Mouse (Mus musculus): Measurements from ENCODE around the gene Irf9. TPM values are rescaled to one million over a fixed set of nuclear protein-coding genes. Genes with fewer than 3 reads are reported as not detected.
A peak's percentile ranks its signal among the peaks of the same experiment; 100 is the strongest.

Irf9 gene
- polyA plus RNA-seq, 1 experiment, result 20.3 TPM

DNA sequence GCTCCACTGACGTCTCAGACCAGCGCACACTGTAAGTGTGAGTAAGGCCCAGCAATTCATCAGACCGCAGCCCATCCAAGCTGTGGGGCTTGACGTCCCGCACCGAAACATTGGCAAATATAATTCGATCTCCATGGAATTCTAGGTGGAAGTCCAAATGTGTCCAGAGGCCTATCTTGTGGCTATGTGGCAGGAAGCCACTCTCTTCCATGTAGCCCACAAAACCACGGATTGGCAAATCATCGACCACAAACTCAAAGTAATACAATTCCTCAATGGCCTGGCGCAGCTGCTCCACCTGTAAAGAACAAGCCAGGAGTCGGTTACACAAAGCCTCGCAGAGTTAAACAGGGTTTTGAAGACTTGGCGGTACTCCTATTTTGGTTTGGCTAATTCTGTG, 37.9 kb downstream of the Irf9 start:
- TF ChIP-seq CTCF (IDR thresholded peaks at IDR 0.05; ENCODE audit: borderline replicate concordance, insufficient read depth, low read depth, low read length) (no peak), POLR2A (IDR thresholded peaks at IDR 0.05; ENCODE audit: borderline replicate concordance, insufficient read depth, low read length) (no peak)
- Histone ChIP-seq H3K27ac (ENCODE audit: insufficient read depth, low read length) (no peak overlapping the region), H3K4me3 (replicated peaks; ENCODE audit: insufficient read depth, low read depth, low read length) (no peak overlapping the region), H3K4me1 (ENCODE audit: control insufficient read depth, insufficient read depth, low read length) (no peaks in the 10 kb centered on the region; the same call in 1 of the 2 replicates), H3K27me3 (ENCODE audit: control insufficient read depth, insufficient read depth, low read length) (no peaks in the 10 kb centered on the region)
- 93% methylated on average over 13 of the region's 13 CpGs for WGBS
- DNase-seq, result no peak

DNA sequence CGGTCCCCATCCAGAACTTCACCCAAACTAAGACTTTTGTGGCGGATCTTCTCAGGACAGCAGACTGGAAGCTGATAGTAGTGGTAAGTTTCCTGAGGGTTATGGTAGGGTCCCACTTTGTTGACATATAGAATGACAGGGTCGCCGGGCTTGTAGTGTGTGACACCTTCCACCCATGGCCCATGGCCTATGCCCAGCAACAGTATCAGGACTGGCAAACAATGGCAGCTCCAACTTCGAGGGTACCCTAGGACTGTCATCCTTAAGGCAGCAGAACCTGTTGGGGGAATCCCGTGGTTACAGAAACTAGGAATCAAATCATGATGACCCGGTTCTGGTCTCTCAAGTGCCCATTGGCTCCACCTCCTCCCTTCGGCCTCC, 39.3 kb downstream of the Irf9 start:
- Histone ChIP-seq H3K4me1 (ENCODE audit: control insufficient read depth, insufficient read depth, low read length) (no peaks in the 10 kb centered on the region; the same call in 1 of the 2 replicates), H3K4me3 (replicated peaks; ENCODE audit: insufficient read depth, low read depth, low read length) (peak overlapping the region; percentile 99), H3K27ac (ENCODE audit: insufficient read depth, low read length) (peak overlapping the region; percentile 95), H3K27me3 (ENCODE audit: control insufficient read depth, insufficient read depth, low read length) (no peaks in the 10 kb centered on the region)
- TF ChIP-seq CTCF (IDR thresholded peaks at IDR 0.05; ENCODE audit: borderline replicate concordance, insufficient read depth, low read depth, low read length) (no peak), POLR2A (IDR thresholded peaks at IDR 0.05; ENCODE audit: borderline replicate concordance, insufficient read depth, low read length) (no peak)
- DNase-seq, result no peak
- 20% methylated on average over 8 of the region's 8 CpGs for WGBS

DNA sequence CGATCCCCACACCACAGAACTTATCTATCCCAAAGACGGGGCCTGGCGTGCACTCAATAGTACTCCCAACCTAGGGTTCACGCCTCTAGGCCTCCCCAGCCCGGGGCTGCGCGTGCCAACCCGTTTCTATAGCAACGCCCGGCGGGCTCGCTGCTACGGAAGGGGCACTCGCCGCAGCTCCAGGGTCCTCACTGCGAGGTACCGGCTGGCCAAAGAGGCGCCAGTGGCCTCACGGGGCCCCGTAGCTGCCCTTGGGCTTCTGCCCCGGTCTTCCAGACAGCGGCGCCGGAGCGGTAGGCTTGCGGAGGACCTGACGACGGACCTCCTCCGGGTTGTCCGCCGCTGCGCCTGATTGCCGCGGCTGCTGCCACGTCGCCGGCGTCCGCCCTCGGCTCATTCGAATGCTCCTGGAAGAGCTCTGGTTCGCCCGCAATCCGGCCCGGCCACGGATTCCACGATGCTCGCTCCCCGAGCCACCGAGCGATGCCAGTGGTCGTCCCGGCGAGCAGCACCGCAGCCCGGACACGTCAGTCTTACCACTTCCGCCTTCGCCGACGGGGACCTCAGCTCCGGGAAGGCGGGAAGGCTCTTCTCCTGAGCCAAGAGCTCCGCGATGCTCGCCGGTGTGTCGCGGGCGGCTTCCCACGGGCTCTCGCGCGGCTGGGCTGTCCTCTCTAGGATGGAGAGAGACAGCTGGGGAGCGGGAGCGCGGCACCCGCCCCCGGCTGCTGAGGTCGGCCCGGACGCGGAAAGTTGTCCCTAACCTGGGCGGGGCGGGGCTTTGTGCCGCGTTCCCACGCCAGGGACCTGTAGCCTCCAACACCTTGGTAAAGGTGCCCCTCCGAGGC, 39.9 kb downstream of the Irf9 start, which contains the start of gene Tm9sf1:
TSS of gene Tm9sf1 (minus strand) at position 747 of the 848 bp plus-strand sequence.
- H3K27ac ChIP-seq (ENCODE audit: insufficient read depth, low read length), result peak within 1 kb of the TSS; percentile 95
- peak within 1 kb of the TSS; percentile 99 for H3K4me3 ChIP-seq (replicated peaks; ENCODE audit: insufficient read depth, low read depth, low read length)
- peak; percentile 87 to 94 for DNase-seq
- no peaks in the 10 kb centered on the region; the same call in 1 of the 2 replicates for H3K4me1 ChIP-seq (ENCODE audit: control insufficient read depth, insufficient read depth, low read length)
- peak; percentile 49; the same call in 1 of the 2 replicates for TF ChIP-seq POLR2A (IDR thresholded peaks at IDR 0.05; ENCODE audit: borderline replicate concordance, insufficient read depth, low read length)
- no peak for TF ChIP-seq CTCF (IDR thresholded peaks at IDR 0.05; ENCODE audit: borderline replicate concordance, insufficient read depth, low read depth, low read length)
- under 1% methylated on average over 89 of the region's 89 CpGs for WGBS
- no peaks in the 10 kb centered on the region for H3K27me3 ChIP-seq (ENCODE audit: control insufficient read depth, insufficient read depth, low read length)

DNA sequence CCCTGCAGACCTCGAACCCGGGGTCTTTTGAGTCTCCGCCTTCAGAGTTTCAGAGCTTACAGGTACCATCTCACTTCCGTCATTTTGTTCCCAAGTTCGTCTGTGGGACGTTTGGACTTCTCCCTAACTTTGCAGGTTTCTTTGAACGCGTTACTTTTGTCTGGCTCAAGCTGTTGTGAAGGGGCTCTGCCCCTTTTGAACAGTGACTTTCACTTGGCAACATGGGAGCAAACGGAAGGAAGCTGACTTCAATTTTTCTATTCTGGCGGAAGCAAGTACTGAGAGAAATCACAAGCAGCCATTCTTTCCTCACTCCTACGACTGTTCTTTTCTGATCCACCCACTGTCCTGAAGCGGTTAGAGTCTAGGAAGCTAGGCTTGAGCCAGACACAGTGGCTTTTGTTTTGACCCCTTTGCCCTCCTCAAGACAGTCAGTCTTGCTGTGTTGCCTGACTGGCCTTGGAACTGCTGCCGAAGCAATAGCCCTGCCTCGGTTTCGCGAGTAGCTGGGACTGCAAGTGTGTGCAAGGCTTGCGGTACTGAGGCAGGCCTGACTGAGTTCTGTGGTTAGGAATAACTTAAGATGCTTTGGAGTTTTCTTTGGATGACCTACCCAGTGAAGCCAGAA, 41.0 kb downstream of the Irf9 start:
- no peaks in the 10 kb centered on the region for H3K27me3 ChIP-seq (ENCODE audit: control insufficient read depth, insufficient read depth, low read length)
- H3K4me3 ChIP-seq (replicated peaks; ENCODE audit: insufficient read depth, low read depth, low read length), result peak overlapping the region; percentile 10
- TF ChIP-seq CTCF (IDR thresholded peaks at IDR 0.05; ENCODE audit: borderline replicate concordance, insufficient read depth, low read depth, low read length) (no peak), POLR2A (IDR thresholded peaks at IDR 0.05; ENCODE audit: borderline replicate concordance, insufficient read depth, low read length) (no peak)
- no peak overlapping the region for H3K27ac ChIP-seq (ENCODE audit: insufficient read depth, low read length)
- WGBS, result 16% methylated on average over 17 of the region's 17 CpGs
- no peak for DNase-seq
- H3K4me1 ChIP-seq (ENCODE audit: control insufficient read depth, insufficient read depth, low read length), result no peaks in the 10 kb centered on the region; the same call in 1 of the 2 replicates

DNA sequence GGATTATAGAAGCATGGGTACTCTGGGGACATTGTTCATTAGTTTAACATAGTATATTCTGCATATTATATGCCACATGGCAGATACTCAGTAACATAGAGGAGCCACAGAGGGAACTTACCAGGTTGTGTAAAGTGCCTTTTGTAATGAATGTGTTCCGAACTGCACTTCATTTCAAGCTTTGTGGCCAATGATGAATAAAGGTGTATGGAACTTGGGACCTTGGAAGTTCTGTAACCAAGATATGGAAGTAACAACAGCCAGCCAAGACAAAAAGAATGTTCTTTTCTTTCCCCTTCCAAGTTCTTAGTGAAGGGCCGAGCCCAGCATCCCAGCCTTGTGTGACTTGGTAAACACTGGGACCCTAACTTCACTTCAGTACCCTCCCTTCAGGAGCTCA, 46.5 kb downstream of the Irf9 start, which contains the start of gene Tssk4:
TSS of gene Tssk4 (plus strand) at position 301 of the 400 bp plus-strand sequence.
- WGBS, result 97% methylated on average over 2 of the region's 2 CpGs
- no peak for TF ChIP-seq CTCF (IDR thresholded peaks at IDR 0.05; ENCODE audit: borderline replicate concordance, insufficient read depth, low read depth, low read length)
- TF ChIP-seq POLR2A (IDR thresholded peaks at IDR 0.05; ENCODE audit: borderline replicate concordance, insufficient read depth, low read length), result no peak

DNA sequence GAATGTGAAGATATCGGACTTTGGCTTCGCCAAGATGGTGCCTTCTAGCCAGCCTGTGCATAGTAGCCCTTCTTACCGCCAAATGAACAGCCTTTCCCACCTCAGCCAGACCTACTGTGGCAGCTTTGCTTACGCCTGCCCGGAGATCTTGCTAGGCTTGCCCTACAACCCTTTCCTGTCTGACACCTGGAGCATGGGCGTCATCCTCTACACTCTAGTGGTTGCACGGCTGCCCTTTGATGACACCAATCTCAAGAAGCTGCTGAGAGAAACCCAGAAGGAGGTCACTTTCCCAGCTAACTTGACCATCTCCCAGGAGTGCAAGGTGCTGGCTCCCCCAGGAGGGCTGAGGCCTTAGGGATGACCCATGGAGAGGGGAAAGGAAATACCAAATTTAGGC, 48.2 kb downstream of the Irf9 start:
- Histone ChIP-seq H3K4me1 (ENCODE audit: control insufficient read depth, insufficient read depth, low read length) (no peaks in the 10 kb centered on the region), H3K27me3 (ENCODE audit: control insufficient read depth, insufficient read depth, low read length) (no peaks in the 10 kb centered on the region), H3K4me3 (replicated peaks; ENCODE audit: insufficient read depth, low read depth, low read length) (no peak overlapping the region), H3K27ac (ENCODE audit: insufficient read depth, low read length) (no peak overlapping the region)
- WGBS, result 95% methylated on average over 7 of the region's 7 CpGs
- TF ChIP-seq POLR2A (IDR thresholded peaks at IDR 0.05; ENCODE audit: borderline replicate concordance, insufficient read depth, low read length), result no peak
- no peak for TF ChIP-seq CTCF (IDR thresholded peaks at IDR 0.05; ENCODE audit: borderline replicate concordance, insufficient read depth, low read depth, low read length)
- no peak for DNase-seq

More for the DNA sequence above, 46.5 kb downstream of the Irf9 start, which contains the start of gene Tssk4:
- Histone ChIP-seq H3K27ac (ENCODE audit: insufficient read depth, low read length) (no peak within 1 kb of the TSS), H3K27me3 (ENCODE audit: control insufficient read depth, insufficient read depth, low read length) (no peaks in the 10 kb centered on the region), H3K4me1 (ENCODE audit: control insufficient read depth, insufficient read depth, low read length) (no peaks in the 10 kb centered on the region), H3K4me3 (replicated peaks; ENCODE audit: insufficient read depth, low read depth, low read length) (no peak within 1 kb of the TSS)
- no peak for DNase-seq

DNA sequence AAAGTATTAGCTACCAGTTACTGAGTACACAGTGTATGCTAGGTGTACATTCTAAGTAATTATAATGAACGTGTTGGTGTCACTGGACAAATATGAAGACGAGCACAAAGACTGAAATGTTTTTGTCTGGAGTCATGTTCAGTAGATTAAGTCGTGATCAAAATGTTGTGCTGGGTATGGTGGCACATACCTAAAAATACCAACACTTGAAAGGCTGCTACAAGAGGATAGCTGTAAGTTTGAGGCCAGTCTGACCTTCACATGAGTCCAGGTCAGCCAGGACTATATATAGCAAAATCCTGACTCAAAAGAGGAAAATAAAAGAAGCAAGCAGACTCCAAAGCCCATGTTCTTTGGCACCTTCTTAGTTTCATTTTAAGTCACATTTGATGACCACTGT, 53.6 kb downstream of the Irf9 start:
- Histone ChIP-seq H3K27me3 (ENCODE audit: control insufficient read depth, insufficient read depth, low read length) (no peaks in the 10 kb centered on the region), H3K27ac (ENCODE audit: insufficient read depth, low read length) (no peak overlapping the region), H3K4me1 (ENCODE audit: control insufficient read depth, insufficient read depth, low read length) (no peaks in the 10 kb centered on the region), H3K4me3 (replicated peaks; ENCODE audit: insufficient read depth, low read depth, low read length) (no peak overlapping the region)
- WGBS, result 82% methylated on average over 3 of the region's 3 CpGs
- no peak for DNase-seq
- no peak for TF ChIP-seq POLR2A (IDR thresholded peaks at IDR 0.05; ENCODE audit: borderline replicate concordance, insufficient read depth, low read length)
- TF ChIP-seq CTCF (IDR thresholded peaks at IDR 0.05; ENCODE audit: borderline replicate concordance, insufficient read depth, low read depth, low read length), result no peak
